In the genomic region with DNA sequence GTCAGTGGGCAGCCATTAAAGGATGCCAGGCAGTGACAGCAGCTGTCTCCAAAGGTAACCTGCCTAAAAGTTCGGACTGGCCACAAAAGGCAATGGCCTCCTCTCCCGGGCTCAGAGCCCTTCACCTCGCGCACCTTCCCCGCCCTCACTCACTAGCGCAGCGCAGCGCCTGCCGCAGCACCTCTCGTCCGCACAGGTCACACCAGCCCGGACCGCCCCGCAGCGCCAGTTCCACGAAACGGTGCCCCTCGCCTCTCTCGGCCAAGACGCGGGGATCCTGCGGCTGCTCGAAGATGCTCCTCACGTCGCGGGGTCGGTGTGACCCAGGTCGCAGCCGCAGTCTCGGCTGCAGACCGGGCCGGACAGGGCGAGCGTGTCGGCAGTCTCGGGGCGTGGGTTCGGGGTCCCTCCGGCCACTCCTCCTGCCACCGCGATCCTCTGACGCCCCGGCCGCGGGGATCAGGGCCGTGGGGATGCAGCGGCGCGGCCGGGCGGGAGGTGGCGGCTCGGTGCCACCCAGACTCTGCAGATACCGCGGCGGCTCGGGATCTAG, we compare ENCODE assay signal across 8 mouse cellular contexts. TPM values are rescaled to one million over a fixed set of nuclear protein-coding genes. Genes with fewer than 3 reads are reported as not detected.
DNase-seq lines count a peak whose midpoint lies in the region; ATAC-seq and TF ChIP-seq lines count a peak whose summit lies in the region.

No protein-coding gene starts in this region.

- H3K27ac ChIP-seq in forebrain, embryonic 11.5 days (ENCODE audit: low read depth, low read length) = no peak overlapping the region
- no peak overlapping the region for H3K27ac ChIP-seq in limb, embryonic 14.5 days (replicated peaks; ENCODE audit: low read depth, low read length)
- H3K27ac ChIP-seq in olfactory bulb, adult 2 months (ENCODE audit: insufficient read depth, low read depth, low read length) = no peak overlapping the region

- H3K4me3 ChIP-seq in forebrain, embryonic 11.5 days (ENCODE audit: low read depth, low read length) = peak overlapping the region; percentile 59
- H3K4me3 ChIP-seq in limb, embryonic 14.5 days (replicated peaks; ENCODE audit: low read length) = peak overlapping the region; percentile 66
- H3K4me3 ChIP-seq in olfactory bulb, adult 2 months (ENCODE audit: insufficient read depth, low read depth, low read length) = peak overlapping the region; percentile 59

- H3K9ac ChIP-seq in forebrain, embryonic 11.5 days (ENCODE audit: low read length) = peak overlapping the region; percentile 60
- H3K9ac ChIP-seq in limb, embryonic 14.5 days (ENCODE audit: low read depth, low read length, severe bottlenecking) = peak overlapping the region; percentile 61

- peak; percentile 33 for DNase-seq in embryo, embryonic 11 days
- no peak for DNase-seq in embryo, embryonic 10.5 days (ENCODE audit: low spot score)
- DNase-seq in right cerebral cortex, adult 18-20 months = peak; percentile 27
- DNase-seq in right cerebral cortex, postnatal 36 days (ENCODE audit: low spot score in 2 of 2) = no peak
- DNase-seq in forebrain, embryonic 11.5 days (ENCODE audit: low spot score) = no peak
- DNase-seq in limb, embryonic 14.5 days (ENCODE audit: low spot score) = no peak
- DNase-seq in layer of hippocampus, adult 9-10 months (ENCODE audit: low spot score) = no peak

- H3K9me3 ChIP-seq in forebrain, embryonic 11.5 days (ENCODE audit: control insufficient read depth, low read length) = no peaks in the 10 kb centered on the region
- H3K9me3 ChIP-seq in limb, embryonic 14.5 days (ENCODE audit: control insufficient read depth, low read length) = no peaks in the 10 kb centered on the region

- TF ChIP-seq CTCF in olfactory bulb, adult 2 months (IDR thresholded peaks at IDR 0.05; ENCODE audit: insufficient read depth, low read depth, low read length) = no peak

- H3K4me2 ChIP-seq in forebrain, embryonic 11.5 days (ENCODE audit: low read depth, low read length, severe bottlenecking) = peak overlapping the region; percentile 97
- peak overlapping the region; percentile 97 for H3K4me2 ChIP-seq in limb, embryonic 14.5 days (replicated peaks; ENCODE audit: low read depth, low read length, severe bottlenecking)

- peak; percentile 13 for ATAC-seq in forebrain, embryonic 11.5 days (replicated peaks; ENCODE audit: low FRiP score)
- 0 out of 2 replicates have a peak, but pooled peaks have one; percentile 3 for ATAC-seq in limb, embryonic 14.5 days (ENCODE audit: low FRiP score, low read depth)

- peaks cover 5% of the 10 kb centered on the region; the same call in 1 of the 2 replicates for H3K4me1 ChIP-seq in forebrain, embryonic 11.5 days (replicated peaks; ENCODE audit: control insufficient read depth, insufficient read depth, low read length)
- peaks cover 16% of the 10 kb centered on the region for H3K4me1 ChIP-seq in limb, embryonic 14.5 days (ENCODE audit: control insufficient read depth, insufficient read depth, low read length)
- H3K4me1 ChIP-seq in olfactory bulb, adult 2 months (ENCODE audit: control insufficient read depth, insufficient read depth, low read length) = peaks cover 12% of the 10 kb centered on the region

- under 1% methylated on average over 53 of the region's 57 CpGs for WGBS in forebrain, embryonic 11.5 days
- 1% methylated on average over 51 of the region's 57 CpGs for WGBS in limb, embryonic 14.5 days
- WGBS in olfactory bulb, adult 2 months = 4% methylated on average over 57 of the region's 57 CpGs

- H3K36me3 ChIP-seq in forebrain, embryonic 11.5 days (ENCODE audit: control insufficient read depth, insufficient read depth, low read length) = no peaks in the 10 kb centered on the region
- H3K36me3 ChIP-seq in limb, embryonic 14.5 days (ENCODE audit: control insufficient read depth, insufficient read depth, low read length) = no peaks in the 10 kb centered on the region

- peaks cover 28% of the 10 kb centered on the region for H3K27me3 ChIP-seq in forebrain, embryonic 11.5 days (ENCODE audit: control insufficient read depth, insufficient read depth, low read length)
- peaks cover 32% of the 10 kb centered on the region for H3K27me3 ChIP-seq in limb, embryonic 14.5 days (ENCODE audit: control insufficient read depth, insufficient read depth, low read length)

- TF ChIP-seq POLR2A in limb, embryonic 14.5 days (IDR thresholded peaks at IDR 0.05; ENCODE audit: borderline replicate concordance, extremely low read depth, insufficient read depth, insufficient read length) = no peak
- no peak for TF ChIP-seq POLR2A in olfactory bulb, adult 2 months (IDR thresholded peaks at IDR 0.05; ENCODE audit: insufficient read depth, low read depth, low read length)

RNA-seq across cellular contexts. Expression of a gene that starts 0.4 kb away (rescaled TPM):
- polyA plus RNA-seq in forebrain, embryonic 11.5 days (2014; fragmentation: Nextera tagmentation; extraction: Ambion mirVana) = 0.95 and 1.3 TPM in 2 replicates
- 3.2 and 3.8 TPM in 2 replicates for polyA plus RNA-seq in limb, embryonic 14.5 days (2012; rRNA removed)
- polyA plus RNA-seq in limb, embryonic 14.5 days (2014; fragmentation: Nextera tagmentation; extraction: Ambion mirVana) = 3.1 and 3.2 TPM in 2 replicates
- not detected in 2 replicates for polyA plus RNA-seq in olfactory bulb, adult 2 months (2012; ENCODE audit: insufficient read depth, insufficient read length, low replicate concordance, missing spikeins)

RNA-seq across cellular contexts. Expression of a gene that starts 34.8 kb away (rescaled TPM):
- 0.55 and 0.83 TPM in 2 replicates for polyA plus RNA-seq in forebrain, embryonic 11.5 days (2014; fragmentation: Nextera tagmentation; extraction: Ambion mirVana)
- 13.4 and 13.8 TPM in 2 replicates for polyA plus RNA-seq in limb, embryonic 14.5 days (2012; rRNA removed)
- polyA plus RNA-seq in limb, embryonic 14.5 days (2014; fragmentation: Nextera tagmentation; extraction: Ambion mirVana) = 4.2 and 6.6 TPM in 2 replicates
- not detected in 2 replicates for polyA plus RNA-seq in olfactory bulb, adult 2 months (2012; ENCODE audit: insufficient read depth, insufficient read length, low replicate concordance, missing spikeins)

Comparison
In these comparisons a context has a peak if more than half of its experiments do, and no peak if none do; other contexts are left out.
1. DNase-seq: peak in embryo, embryonic 11 days (single experiment) and right cerebral cortex, adult 18-20 months (single experiment); none in embryo, embryonic 10.5 days (single experiment), right cerebral cortex, postnatal 36 days (0 of 2), forebrain, embryonic 11.5 days (single experiment), limb, embryonic 14.5 days (single experiment) and layer of hippocampus, adult 9-10 months (single experiment).
2. Peak in every context shown above with its lines, with median percentiles within 50 percentile points of each other: H3K4me3 ChIP-seq.